Mouse (Mus musculus): Measurements from ENCODE around the gene Neurod1. TPM values are rescaled to one million over a fixed set of nuclear protein-coding genes. Genes with fewer than 3 reads are reported as not detected.

The Neurod1 gene
- polyA plus RNA-seq (2012; rRNA removed), result 29.9 and 37.0 TPM in 2 replicates

GRCm38 (mm10) chr2:79456575-79457349 lies at the start of gene Neurod1, which contains the start of gene Cerkl:
TSS of gene Neurod1 (minus strand) at chr2:79456751.
TSS of gene Cerkl (minus strand) at chr2:79456785.

Other genes starting within 250 kb of the Neurod1 start
- 3.2 and 4.4 TPM in 2 replicates for gene Itga4, start 201.3 kb downstream of the Neurod1 start, polyA plus RNA-seq (2012; rRNA removed)
- 0.69 and 1.1 TPM in 2 replicates for gene Cerkl, start within 50 bp of the Neurod1 start, polyA plus RNA-seq (2012; rRNA removed)
- gene Itprid2, start 178.6 kb upstream of the Neurod1 start, polyA plus RNA-seq (2012; rRNA removed), result 5.7 and 7.5 TPM in 2 replicates